Mouse (Mus musculus) CH12.LX (cell line): ENCODE measurements around the gene Adam30. TPM values are rescaled to one million over a fixed set of nuclear protein-coding genes. Genes with fewer than 3 reads are reported as not detected.

ENCODE experiments used
- DNase-seq: peaks from one replicate; pipeline ENCODE4 v3.0.0-alpha.2; 2013; ENCODE audit errors: extremely low read depth
- H3K27ac ChIP-seq: 2 replicates; pipeline ENCODE4 v1.5.1; 2012; ENCODE audit warnings: low read depth, mild to moderate bottlenecking, control low read depth, moderate library complexity; ENCODE audit not compliant: insufficient read depth
- H3K27me3 ChIP-seq: replicated peaks from 2 replicates; pipeline ENCODE3; 2012; ENCODE audit warnings: inconsistent platforms
- H3K36me3 ChIP-seq, 2 experiments: replicated peaks in 1 of 2; 2 replicates each; pipeline versions ENCODE3 to v1.6.1; 2012; ENCODE audit warnings: inconsistent platforms in 1 of 2, low read length in 1 of 2, mild to moderate bottlenecking in 1 of 2, mixed read lengths in 1 of 2, moderate library complexity in 1 of 2; ENCODE audit not compliant: control insufficient read depth in 1 of 2, insufficient read depth in 1 of 2
- H3K4me1 ChIP-seq, 2 experiments: 2 replicates each; pipeline ENCODE4 v1.6.1; 2012; ENCODE audit warnings: inconsistent platforms in 1 of 2, moderate library complexity in 1 of 2; ENCODE audit not compliant: insufficient read depth in 2 of 2, control insufficient read depth in 1 of 2
- H3K4me2 ChIP-seq: 2 replicates; pipeline ENCODE4 v1.6.1; 2012; ENCODE audit warnings: low read depth, mild to moderate bottlenecking, control low read depth; ENCODE audit not compliant: poor library complexity, insufficient read depth, severe bottlenecking
- H3K4me3 ChIP-seq, 3 experiments: fragments of 150-350 bp in 1 of 3; sonication (generic) in 1 of 3; replicated peaks in 1 of 3; 2 replicates each; pipeline versions ENCODE3 to v1.5.1; 2011 to 2012; ENCODE audit warnings: low read depth in 2 of 3, low read length in 2 of 3, mild to moderate bottlenecking in 2 of 3, moderate library complexity in 2 of 3, control low read depth in 1 of 3, improper control_type of control experiment in 1 of 3, inconsistent platforms in 1 of 3, mixed read lengths in 1 of 3; ENCODE audit not compliant: poor library complexity in 1 of 3
- H3K79me2 ChIP-seq: replicated peaks from 2 replicates; pipeline ENCODE4 v1.6.1; 2012; ENCODE audit warnings: mild to moderate bottlenecking, moderate library complexity; ENCODE audit not compliant: control insufficient read depth, poor library complexity, insufficient read depth, severe bottlenecking; ENCODE audit errors: extremely low read depth
- H3K9ac ChIP-seq: 2 replicates; pipeline ENCODE4 v1.6.1; 2012; ENCODE audit warnings: low read depth, mild to moderate bottlenecking, control low read depth, moderate library complexity; ENCODE audit not compliant: insufficient read depth
- H3K9me3 ChIP-seq: replicated peaks from 2 replicates; pipeline ENCODE3; 2012; ENCODE audit warnings: low read length, inconsistent platforms, mixed read lengths
- BHLHE40 ChIP-seq: IDR thresholded peaks from 2 replicates; pipeline ENCODE4 v1.6.1; 2011; ENCODE audit warnings: mild to moderate bottlenecking, low read depth, low read length, improper control_type of control experiment
- CHD1 ChIP-seq: IDR thresholded peaks from 2 replicates; pipeline ENCODE4 v1.6.1; 2012; ENCODE audit warnings: low read depth, low read length, improper control_type of control experiment, inconsistent platforms
- CHD2 ChIP-seq: IDR thresholded peaks from 2 replicates; pipeline ENCODE4 v1.6.1; 2011; ENCODE audit warnings: low read length, improper control_type of control experiment
- CTCF ChIP-seq, 2 experiments: IDR thresholded peaks in 1 of 2; conservative IDR thresholded peaks in 1 of 2; 2 replicates each; pipeline ENCODE4 v1.5.1; 2011 to 2012; ENCODE audit warnings: low read depth in 2 of 2, low read length in 2 of 2, improper control_type of control experiment in 1 of 2, inconsistent platforms in 1 of 2, mild to moderate bottlenecking in 1 of 2, moderate library complexity in 1 of 2
- ELF1 ChIP-seq: IDR thresholded peaks from 2 replicates; pipeline ENCODE4 v1.6.1; 2014; ENCODE audit warnings: low read depth, mild to moderate bottlenecking, inconsistent platforms, low read length, improper control_type of control experiment
- ETS1 ChIP-seq: conservative IDR thresholded peaks from 2 replicates; pipeline ENCODE4 v1.6.1; 2012; ENCODE audit warnings: low read depth, mild to moderate bottlenecking, inconsistent platforms, low read length, improper control_type of control experiment, moderate library complexity
- GABPA ChIP-seq: IDR thresholded peaks from 2 replicates; pipeline ENCODE4 v1.6.1; 2012; ENCODE audit warnings: low read depth, low read length, improper control_type of control experiment, inconsistent platforms; ENCODE audit not compliant: insufficient replicate concordance
- HCFC1 ChIP-seq: IDR thresholded peaks from 2 replicates; pipeline ENCODE4 v1.6.1; 2012; ENCODE audit warnings: low read depth, mild to moderate bottlenecking, inconsistent platforms, low read length, improper control_type of control experiment
- KAT2A ChIP-seq: IDR thresholded peaks from 2 replicates; pipeline ENCODE4 v1.6.1; 2012; ENCODE audit warnings: low read length, improper control_type of control experiment, inconsistent platforms; ENCODE audit not compliant: insufficient replicate concordance
- MAX ChIP-seq: IDR thresholded peaks from 2 replicates; pipeline ENCODE4 v1.6.1; 2011; ENCODE audit warnings: low read length, improper control_type of control experiment
- MEF2A ChIP-seq: IDR thresholded peaks from 2 replicates; pipeline ENCODE4 v1.6.1; 2014; ENCODE audit warnings: low read depth, mild to moderate bottlenecking, inconsistent platforms, low read length, improper control_type of control experiment, borderline replicate concordance
- MXI1 ChIP-seq: IDR thresholded peaks from 2 replicates; pipeline ENCODE4 v1.6.1; 2011; ENCODE audit warnings: mild to moderate bottlenecking, low read depth, low read length, improper control_type of control experiment
- MYC ChIP-seq: IDR thresholded peaks from 2 replicates; pipeline ENCODE4 v1.6.1; 2011; ENCODE audit warnings: low read depth, mild to moderate bottlenecking, improper control_type of control experiment, low read length
- NELFE ChIP-seq: IDR thresholded peaks from 2 replicates; pipeline ENCODE4 v1.6.1; 2011; ENCODE audit warnings: low read depth, low read length, improper control_type of control experiment
- POLR2A ChIP-seq: IDR thresholded peaks from 2 replicates; pipeline ENCODE4 v1.6.1; 2011; ENCODE audit warnings: low read depth, mild to moderate bottlenecking, improper control_type of control experiment, low read length
- POLR2AphosphoS2 ChIP-seq: IDR thresholded peaks from 2 replicates; pipeline ENCODE4 v1.6.1; 2011; ENCODE audit warnings: low read depth, low read length, improper control_type of control experiment
- RAD21 ChIP-seq: IDR thresholded peaks from 2 replicates; pipeline ENCODE4 v1.6.1; 2011; ENCODE audit warnings: low read depth, mild to moderate bottlenecking, low read length, improper control_type of control experiment, moderate library complexity
- RCOR1 ChIP-seq: conservative IDR thresholded peaks from 2 replicates; pipeline ENCODE4 v1.6.1; 2012; ENCODE audit warnings: low read depth, mild to moderate bottlenecking, inconsistent platforms, low read length, improper control_type of control experiment
- SIN3A ChIP-seq: IDR thresholded peaks from 2 replicates; pipeline ENCODE4 v1.6.1; 2012; ENCODE audit warnings: low read length, improper control_type of control experiment, inconsistent platforms
- SMC3 ChIP-seq: IDR thresholded peaks from 2 replicates; pipeline ENCODE4 v1.6.1; 2011; ENCODE audit warnings: low read depth, low read length, improper control_type of control experiment
- TCF12 ChIP-seq: IDR thresholded peaks from 2 replicates; pipeline ENCODE4 v1.6.1; 2014; ENCODE audit warnings: low read depth, mild to moderate bottlenecking, inconsistent platforms, low read length, improper control_type of control experiment
- USF1 ChIP-seq: IDR thresholded peaks from 2 replicates; pipeline ENCODE4 v1.6.1; 2014; ENCODE audit warnings: low read depth, mild to moderate bottlenecking, inconsistent platforms, low read length, improper control_type of control experiment
- USF2 ChIP-seq: conservative IDR thresholded peaks from 2 replicates; pipeline ENCODE4 v1.6.1; 2011; ENCODE audit warnings: low read depth, low read length, improper control_type of control experiment
- ZC3H11A ChIP-seq: IDR thresholded peaks from 2 replicates; pipeline ENCODE4 v1.6.1; 2012; ENCODE audit warnings: low read depth, mild to moderate bottlenecking, inconsistent platforms, low read length, improper control_type of control experiment
- ZKSCAN1 ChIP-seq: IDR thresholded peaks from 2 replicates; pipeline ENCODE4 v1.6.1; 2012; ENCODE audit warnings: low read depth, inconsistent platforms, low read length, improper control_type of control experiment, borderline replicate concordance
- ZNF384 ChIP-seq: IDR thresholded peaks from 2 replicates; pipeline ENCODE4 v1.6.1; 2012; ENCODE audit warnings: low read depth, low read length, improper control_type of control experiment, inconsistent platforms
- dilution Hi-C: fragments of 300-500 bp; cut with MboI; formaldehyde crosslinking; loops from 2 replicates; pipeline ENCODE4 v1.14.3; 2020; ENCODE audit warnings: low sequenced_read_pairs; ENCODE audit not compliant: extremely low pct_unique_long_range_greater_than_20kb, extremely low pct_ligation_motif_present
- in situ Hi-C: fragments of 300-500 bp; cut with MboI; formaldehyde crosslinking; loops from 3 replicates; pipeline ENCODE4 v1.14.3; 2019; ENCODE audit warnings: low sequenced_read_pairs, low pct_ligation_motif_present, low pct_unique_long_range_greater_than_20kb, mixed read lengths
- polyA plus RNA-seq: library from polyadenylated mRNA; unstranded; fragments of >175 nt; gene quantifications from 2 replicates; pipeline ENCODE4 v1.2.1, GENCODE M21; 2012; ENCODE audit warnings: low read depth; ENCODE audit not compliant: insufficient read length
- total RNA-seq, 2 experiments: library from RNA; depleted of rRNA; stranded (reverse); fragments of 300-350 nt in 1 of 2; fragments of >200 nt in 1 of 2; gene quantifications; 2 replicates each; pipeline ENCODE4 v1.2.3; 2012 to 2014

Gene Adam30
- total and polyA plus RNA-seq, 3 experiments = not detected

DNA sequence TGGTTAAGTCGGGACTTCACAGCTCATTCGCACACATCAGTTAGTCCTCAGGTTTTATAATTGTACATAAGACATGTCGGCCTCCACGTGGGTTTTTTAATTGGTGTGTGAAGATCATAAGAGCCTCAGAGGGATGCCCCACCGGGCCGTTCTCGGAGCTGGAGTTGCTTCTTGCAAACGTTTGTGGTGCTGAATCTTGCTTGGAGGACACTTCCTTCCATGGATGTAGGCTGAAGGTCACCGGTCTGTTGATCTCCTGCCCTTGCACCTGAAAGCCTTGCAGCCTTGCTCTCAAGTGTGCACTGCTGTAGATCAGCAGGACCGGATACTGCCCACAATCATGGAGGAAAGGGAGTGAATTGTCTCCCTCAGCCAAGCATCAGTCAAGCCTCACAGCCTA lies 9.4 kb upstream of the Adam30 start:
- TF ChIP-seq USF2 (no peak), CHD2 (no peak)
- H3K27me3 ChIP-seq = no peaks in the 10 kb centered on the region
- no peak overlapping the region for H3K4me2 ChIP-seq
- no peak for DNase-seq
- dilution Hi-C loops = no loop called here
- in situ Hi-C loops = loop anchor here (25.0 kb wide), 1 partner anchor 464 kb away; no protein-coding TSS in a partner anchor
- H3K27ac ChIP-seq = no peak overlapping the region
- H3K79me2 ChIP-seq = no peaks in the 10 kb centered on the region
- no peak overlapping the region for H3K4me3 ChIP-seq
- no peaks in the 10 kb centered on the region for H3K9me3 ChIP-seq
- peaks cover 0 to 3% of the 10 kb centered on the region in 2 experiments; a peak in 1 of 4 replicates for H3K4me1 ChIP-seq
- no peak overlapping the region for H3K9ac ChIP-seq
- H3K36me3 ChIP-seq = peaks cover 22 to 45% of the 10 kb centered on the region in 2 experiments

GRCm38 (mm10) chr3:98153460-98153859 lies 7.0 kb upstream of the Adam30 start:
- Histone ChIP-seq H3K4me1 (peaks cover 16 to 24% of the 10 kb centered on the region in 2 experiments), H3K27ac (no peak overlapping the region), H3K9me3 (no peaks in the 10 kb centered on the region), H3K36me3 (peaks cover 2 to 22% of the 10 kb centered on the region in 2 experiments), H3K79me2 (no peaks in the 10 kb centered on the region), H3K9ac (no peak overlapping the region), H3K4me3 (no peak overlapping the region), H3K4me2 (no peak overlapping the region)
- in situ Hi-C loops = loop anchor here (25.0 kb wide), 1 partner anchor 466 kb away; no protein-coding TSS in a partner anchor
- no peak for DNase-seq
- TF ChIP-seq RAD21 = no peak
- no peak for TF ChIP-seq MEF2A
- no peak for TF ChIP-seq SMC3
- no peak for TF ChIP-seq ZC3H11A
- TF ChIP-seq ETS1 = no peak
- no peak for TF ChIP-seq GABPA
- no peak for TF ChIP-seq RCOR1
- no peak for TF ChIP-seq SIN3A
- TF ChIP-seq POLR2A = no peak
- TF ChIP-seq TCF12 = no peak
- no peak for TF ChIP-seq CHD1
- TF ChIP-seq ZNF384 = no peak
- TF ChIP-seq USF2 = no peak
- no peak for TF ChIP-seq CTCF (conservative IDR thresholded peaks at IDR 0.05 in 1 of 2, IDR thresholded peaks at IDR 0.05 in 1 of 2; ENCODE audit: low read depth in 2 of 2, low read length in 2 of 2)
- TF ChIP-seq, all 38 proteins: peak for 0
- dilution Hi-C loops = no loop called here
- H3K27me3 ChIP-seq = no peaks in the 10 kb centered on the region

DNA sequence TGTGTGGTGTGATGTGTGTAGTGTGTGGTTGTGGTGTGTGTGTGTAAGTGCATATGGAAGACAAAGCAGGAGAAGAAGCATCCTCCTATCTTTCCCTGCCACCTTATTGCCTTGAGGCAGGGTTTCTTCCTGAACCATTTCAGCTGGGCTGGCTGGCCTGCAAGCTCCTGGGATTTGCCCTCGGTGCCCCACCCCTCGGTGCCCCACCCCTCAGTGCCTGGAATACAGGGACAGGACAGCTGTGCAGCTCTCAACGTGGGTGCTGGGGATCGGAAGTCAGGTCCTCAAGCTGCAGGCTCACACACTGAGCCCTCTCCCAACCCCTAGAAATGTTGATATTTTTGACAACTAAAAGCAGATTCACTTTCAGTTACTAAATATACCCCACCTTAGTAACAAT lies 4.3 kb upstream of the Adam30 start:
- in situ Hi-C loops (loop anchor here (25.0 kb wide), 1 partner anchor 469 kb away; no protein-coding TSS in a partner anchor), dilution Hi-C loops (no loop called here)
- peaks cover 16 to 28% of the 10 kb centered on the region in 2 experiments for H3K4me1 ChIP-seq
- peaks cover 0 to 6% of the 10 kb centered on the region in 2 experiments for H3K36me3 ChIP-seq
- H3K4me2 ChIP-seq = no peak overlapping the region
- H3K27me3 ChIP-seq = no peaks in the 10 kb centered on the region
- no peak for DNase-seq
- H3K27ac ChIP-seq = no peak overlapping the region
- no peak overlapping the region for H3K4me3 ChIP-seq
- H3K9me3 ChIP-seq = no peaks in the 10 kb centered on the region
- no peaks in the 10 kb centered on the region for H3K79me2 ChIP-seq
- H3K9ac ChIP-seq = no peak overlapping the region
- no peak for TF ChIP-seq USF1
- no peak for TF ChIP-seq TCF12
- TF ChIP-seq MYC = no peak
- no peak for TF ChIP-seq ZKSCAN1
- TF ChIP-seq HCFC1 = no peak
- TF ChIP-seq NELFE = no peak
- no peak for TF ChIP-seq BHLHE40
- no peak for TF ChIP-seq RCOR1
- TF ChIP-seq CHD2 = no peak
- TF ChIP-seq MEF2A = no peak
- TF ChIP-seq MXI1 = no peak
- TF ChIP-seq ETS1 = no peak
- TF ChIP-seq ZNF384 = no peak
- no peak for TF ChIP-seq MAX
- no peak for TF ChIP-seq POLR2AphosphoS2
- TF ChIP-seq ELF1 = no peak
- no peak for TF ChIP-seq KAT2A
- no peak for TF ChIP-seq USF2
- TF ChIP-seq SMC3 = no peak
